Mouse (Mus musculus) A20 (cell line): ENCODE results near the gene Gimap4.
A peak's percentile ranks its signal among the peaks of the same experiment; 100 is the strongest.

Experiments
- DNase-seq: peaks from one replicate; pipeline ENCODE4 v3.0.0-alpha.2; 2011; ENCODE audit warnings: low read depth, low spot score

Gimap4 gene

DNA sequence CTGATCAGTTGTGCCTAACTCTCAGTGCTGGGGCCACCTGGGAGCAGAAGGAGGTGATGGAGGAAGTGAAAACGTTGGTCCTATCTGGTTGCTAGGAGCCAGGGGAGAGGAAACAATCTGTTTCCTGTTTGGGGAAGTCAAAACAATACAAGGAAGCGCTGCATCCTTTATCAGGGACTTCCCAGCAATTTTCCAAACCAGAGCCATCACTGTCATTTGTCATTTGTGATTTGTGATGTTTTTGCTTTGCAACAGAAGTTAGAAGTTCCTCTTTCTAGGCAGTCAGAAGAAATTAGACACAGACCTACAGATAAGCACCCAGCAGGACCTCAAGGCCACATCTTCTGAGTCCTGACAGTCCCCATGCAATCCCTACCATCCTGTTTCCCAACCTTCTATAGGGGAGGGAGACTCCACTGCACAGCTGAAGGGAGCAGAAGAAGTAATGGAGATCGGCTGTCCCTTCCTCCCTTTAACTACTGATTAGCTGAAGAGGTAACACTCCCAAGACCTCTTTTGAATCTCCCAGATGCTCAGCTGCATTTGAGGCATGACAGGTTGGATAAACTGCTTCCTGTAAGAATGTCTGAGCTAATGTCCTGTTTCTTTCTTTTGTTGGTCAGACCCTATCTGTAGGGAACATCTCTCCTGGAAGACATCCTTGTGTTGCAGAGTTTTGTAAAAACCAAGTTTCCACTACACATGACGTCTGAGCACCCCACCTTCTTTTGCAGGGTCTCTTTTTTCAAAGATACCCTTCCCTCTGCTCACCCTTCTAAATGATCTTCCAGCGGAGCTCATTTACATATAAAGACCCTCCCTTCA lies 16.1 kb downstream of the Gimap4 start:
- peak; percentile 78 for DNase-seq

DNA sequence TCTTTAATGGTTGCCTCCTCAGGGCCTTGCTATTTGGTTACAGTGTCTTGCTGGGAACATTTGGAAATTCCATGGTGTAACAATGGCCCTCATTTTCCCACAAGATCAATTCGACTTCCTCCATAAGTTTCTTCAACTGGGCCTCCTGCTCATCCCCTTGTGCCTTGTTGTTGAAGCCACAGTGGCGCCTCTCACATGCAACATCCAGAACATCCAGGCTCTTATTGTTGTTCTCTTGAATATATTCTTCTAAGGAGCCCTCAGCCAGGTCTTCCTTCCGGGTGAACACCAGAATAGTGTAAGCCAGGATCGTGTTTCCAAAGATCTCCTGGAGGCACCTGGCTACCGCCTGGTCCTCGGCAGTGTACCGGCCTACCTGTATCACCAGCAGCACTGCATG lies 17.8 kb downstream of the Gimap4 start:
- no peak for DNase-seq

DNA sequence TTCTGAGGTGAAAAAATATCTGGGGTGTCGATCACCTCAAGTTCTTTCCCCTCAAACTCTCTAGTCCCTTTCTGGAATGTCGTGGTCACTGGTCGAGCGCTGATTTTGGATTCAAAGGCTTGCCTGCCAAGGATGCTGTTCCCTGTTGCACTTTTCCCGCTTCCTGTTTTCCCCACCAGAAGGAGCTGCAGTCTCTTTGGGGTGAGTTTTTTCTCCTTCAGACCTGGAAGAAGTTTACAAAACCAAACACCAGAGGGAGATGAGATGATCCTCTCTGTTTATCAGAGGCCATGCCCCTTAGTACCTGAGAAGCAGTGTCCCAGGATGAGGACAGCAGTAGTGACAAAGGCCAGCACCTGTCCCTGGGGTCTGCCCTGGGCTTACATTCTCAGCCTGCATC lies 18.3 kb downstream of the Gimap4 start:
- no peak for DNase-seq

DNA sequence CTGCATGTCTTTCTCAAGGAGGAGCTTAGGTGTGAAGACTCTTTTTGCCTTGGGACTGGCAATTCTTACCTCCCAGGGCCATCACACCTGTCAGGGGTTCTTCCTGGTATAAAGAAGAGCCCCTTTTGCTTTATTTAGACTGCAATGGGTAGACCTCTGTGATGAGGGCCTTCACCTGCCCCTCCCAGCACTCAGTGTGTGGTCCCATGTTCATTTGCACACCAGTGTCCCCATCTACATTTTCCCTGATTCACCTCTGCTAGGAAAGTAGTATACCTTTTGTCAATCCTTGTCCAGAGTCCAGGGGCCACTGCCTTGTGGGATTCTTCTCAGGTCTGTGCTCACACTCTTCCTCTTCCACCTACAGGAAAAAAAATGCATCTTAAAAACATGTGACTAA lies 19.8 kb downstream of the Gimap4 start:
- DNase-seq: no peak

DNA sequence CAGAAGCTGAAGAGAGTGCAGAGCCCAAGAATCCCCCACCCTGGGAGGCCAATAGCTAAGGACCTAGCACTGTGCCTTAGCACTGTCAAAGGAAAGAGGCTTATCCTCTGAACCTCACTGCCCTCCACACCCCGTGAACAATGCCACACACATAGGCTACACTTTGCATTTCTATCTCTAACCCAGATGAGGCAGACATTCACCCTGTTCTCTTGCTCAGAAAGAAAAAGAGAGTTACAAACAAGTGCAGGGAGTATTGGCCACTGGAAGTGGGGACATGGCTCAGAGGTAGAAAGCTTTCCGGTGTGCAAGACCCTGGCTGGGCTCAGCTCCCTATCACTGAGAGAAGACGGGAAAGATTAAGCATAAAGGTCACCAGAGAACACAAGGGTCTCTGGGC lies 21.8 kb downstream of the Gimap4 start:
- no peak for DNase-seq

DNA sequence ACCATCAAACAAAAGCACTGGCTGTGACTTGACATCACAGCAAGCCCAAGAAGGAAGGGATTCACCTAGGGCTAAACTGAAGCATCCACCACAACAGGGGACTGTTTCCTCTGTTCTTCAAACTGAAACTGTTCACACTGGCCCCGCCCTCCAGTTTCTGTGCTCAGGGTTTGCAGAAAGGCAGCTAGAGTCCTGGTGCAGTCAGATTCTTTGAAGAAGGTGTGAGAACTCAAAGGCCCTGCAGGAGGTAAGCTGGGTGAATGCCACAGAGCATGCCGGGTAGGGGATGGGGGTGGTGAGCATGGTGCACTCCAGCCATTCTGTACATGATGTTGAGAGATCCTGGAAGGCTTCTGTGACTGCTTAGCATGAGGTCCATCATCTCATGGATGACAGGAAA lies 34.1 kb downstream of the Gimap4 start, which contains the start of the genes Gm28053 and Gimap7:
Gene Gm28053 (plus strand): TSS at position 153 of the 400 bp plus-strand sequence.
Gene Gimap7 (plus strand): TSS at position 167 of the 400 bp plus-strand sequence.
- peak; percentile 72 for DNase-seq

DNA sequence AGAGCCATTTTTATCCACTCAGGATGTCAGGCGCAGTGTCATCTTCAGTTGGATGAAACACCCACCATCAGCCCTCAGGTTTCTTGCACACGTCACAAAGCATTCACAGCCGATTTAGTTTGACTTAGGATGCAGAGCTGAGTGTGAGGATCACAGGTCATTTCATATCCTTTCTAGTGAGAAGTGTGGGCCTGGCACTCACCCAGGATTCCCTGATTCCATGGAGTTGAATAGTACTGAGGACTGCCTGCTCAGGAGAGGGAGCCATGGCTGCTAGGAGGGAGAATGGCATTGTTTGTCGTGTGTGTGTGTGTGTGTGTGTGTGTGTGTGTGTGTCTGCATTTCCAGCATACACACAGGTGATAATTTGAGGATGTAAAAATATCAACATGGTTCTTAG lies 36.0 kb downstream of the Gimap4 start:
- DNase-seq: no peak

DNA sequence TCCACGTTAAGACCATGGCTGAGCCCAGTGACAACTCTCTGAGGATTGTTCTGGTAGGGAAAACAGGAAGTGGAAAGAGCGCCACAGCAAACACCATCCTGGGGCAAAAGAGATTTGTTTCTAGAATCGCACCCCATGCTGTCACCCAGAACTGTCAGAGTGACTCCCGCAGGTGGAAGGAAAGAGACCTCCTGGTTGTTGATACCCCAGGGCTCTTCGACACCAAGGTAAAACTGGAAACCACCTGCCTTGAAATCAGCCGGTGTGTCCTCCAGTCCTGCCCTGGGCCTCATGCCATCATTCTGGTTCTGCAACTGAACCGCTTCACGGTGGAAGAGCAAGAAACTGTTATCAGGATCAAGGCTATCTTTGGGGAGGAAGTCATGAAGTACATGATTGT lies 39.1 kb downstream of the Gimap4 start:
- no peak for DNase-seq

DNA sequence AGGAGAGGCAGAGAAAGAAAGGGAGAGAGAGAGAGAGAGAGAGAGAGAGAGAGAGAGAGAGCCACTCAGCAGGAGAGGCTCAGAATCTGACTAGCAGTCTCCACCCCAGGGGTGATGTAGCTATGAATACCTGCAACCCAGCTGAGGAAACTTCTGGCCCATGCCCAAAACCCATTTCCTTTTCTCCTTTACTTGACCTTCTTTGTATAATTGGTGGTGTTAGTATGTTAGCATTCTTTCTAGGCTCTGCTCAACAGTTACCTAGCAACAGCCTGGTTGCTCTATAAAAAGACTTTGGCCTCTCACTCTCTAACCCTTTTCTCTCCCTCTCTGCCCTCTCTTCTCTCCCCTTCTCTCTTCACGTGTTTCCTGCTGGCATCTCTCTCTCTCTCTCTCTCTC lies 41.1 kb downstream of the Gimap4 start:
- peak; percentile 63 for DNase-seq

DNA sequence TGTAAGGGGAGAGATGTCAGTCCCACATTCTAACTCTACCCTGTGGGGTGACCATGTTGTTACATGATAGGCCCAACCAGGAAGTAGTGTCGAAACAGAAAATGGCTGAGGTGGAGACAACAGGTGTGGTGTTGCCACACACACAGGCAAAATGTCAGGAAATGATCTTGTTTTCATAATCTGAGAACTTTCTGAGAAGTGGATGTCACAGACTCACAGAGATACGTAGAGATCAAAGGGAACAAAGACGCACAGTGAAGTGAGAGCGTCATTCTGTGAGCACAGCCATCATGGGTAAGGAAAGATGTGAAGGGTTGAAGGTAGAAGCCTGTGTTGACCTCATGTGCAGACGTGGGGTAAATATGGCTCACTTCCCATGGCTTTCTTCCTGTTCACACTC lies 43.4 kb downstream of the Gimap4 start:
- DNase-seq: no peak

DNA sequence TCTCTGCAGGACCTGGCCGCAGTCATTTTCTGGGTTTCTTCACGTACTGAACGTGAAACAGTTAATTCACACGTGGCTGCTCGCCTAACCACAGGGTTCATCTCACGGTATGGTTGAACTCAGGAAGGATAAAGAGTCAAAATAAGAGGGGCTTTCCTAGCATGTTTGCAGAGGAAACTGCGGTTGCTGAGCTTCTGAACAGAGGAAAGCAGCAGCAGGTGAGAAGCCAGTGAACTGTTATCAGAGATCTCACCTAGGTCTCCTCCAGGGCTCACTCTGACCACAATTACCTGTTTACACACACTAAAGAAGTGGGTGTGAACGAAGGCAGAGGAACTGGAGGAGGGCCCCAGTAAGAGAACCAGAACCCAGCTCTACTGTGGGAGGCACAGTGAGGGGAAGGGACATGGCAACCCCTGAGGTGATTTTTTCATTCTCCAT lies 48.5 kb downstream of the Gimap4 start:
- peak; percentile 92 for DNase-seq

DNA sequence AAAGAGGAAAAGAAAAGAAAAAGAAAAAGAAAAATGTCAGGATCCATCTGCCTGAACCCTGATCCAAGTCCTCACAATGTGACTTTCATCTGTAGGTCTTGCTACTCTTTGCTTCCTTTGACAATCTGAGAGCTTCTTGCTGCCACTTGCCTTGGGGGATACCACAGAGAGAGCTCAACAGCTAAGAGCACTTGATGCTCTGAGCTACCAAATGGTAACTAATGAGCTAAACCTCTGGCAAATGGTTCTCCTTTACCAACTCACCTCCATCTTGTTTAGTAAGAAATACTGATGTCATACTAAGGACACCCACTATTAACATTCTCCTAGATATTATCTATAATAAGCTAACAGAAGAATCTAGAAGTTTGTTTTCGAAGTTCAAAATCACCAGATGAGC lies 49.3 kb downstream of the Gimap4 start:
- DNase-seq: no peak

DNA sequence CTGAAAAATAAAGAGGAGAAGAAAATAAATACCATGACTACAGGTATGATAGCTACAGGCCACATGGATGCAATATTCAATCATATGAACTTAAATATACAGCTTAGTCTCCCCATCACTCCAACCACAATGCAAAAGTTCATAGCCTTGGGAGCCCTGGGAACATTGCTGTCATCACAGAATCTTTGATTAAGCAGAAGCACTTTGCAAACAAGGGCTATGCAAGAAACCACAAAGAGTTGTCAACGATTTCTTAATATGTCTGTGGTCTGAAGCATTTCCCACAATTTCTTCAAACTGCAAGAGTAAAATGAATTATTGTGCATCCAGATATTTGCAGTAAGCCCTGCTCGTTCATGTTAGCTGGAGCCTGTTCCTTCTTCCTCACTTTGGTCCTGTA lies 52.7 kb downstream of the Gimap4 start:
- no peak for DNase-seq

DNA sequence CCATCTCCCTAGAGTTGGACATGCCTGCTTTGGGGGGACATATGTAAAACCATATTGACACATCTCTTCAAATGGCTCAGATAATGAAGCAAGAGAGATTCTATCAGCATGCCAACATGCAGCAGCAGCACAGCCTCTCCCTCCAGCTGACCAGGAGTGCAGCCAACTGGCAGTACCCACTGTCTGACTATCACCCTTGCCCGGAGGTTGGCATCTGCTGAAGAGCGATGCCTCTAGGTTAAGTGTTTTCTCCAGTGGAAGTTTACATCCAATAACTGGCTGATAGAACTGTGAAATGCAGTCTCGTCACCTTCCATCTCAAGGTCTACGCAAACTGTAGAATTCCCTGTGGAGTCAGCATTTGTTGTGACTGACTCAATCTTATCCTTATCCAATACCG lies 53.3 kb downstream of the Gimap4 start:
- no peak for DNase-seq

DNA sequence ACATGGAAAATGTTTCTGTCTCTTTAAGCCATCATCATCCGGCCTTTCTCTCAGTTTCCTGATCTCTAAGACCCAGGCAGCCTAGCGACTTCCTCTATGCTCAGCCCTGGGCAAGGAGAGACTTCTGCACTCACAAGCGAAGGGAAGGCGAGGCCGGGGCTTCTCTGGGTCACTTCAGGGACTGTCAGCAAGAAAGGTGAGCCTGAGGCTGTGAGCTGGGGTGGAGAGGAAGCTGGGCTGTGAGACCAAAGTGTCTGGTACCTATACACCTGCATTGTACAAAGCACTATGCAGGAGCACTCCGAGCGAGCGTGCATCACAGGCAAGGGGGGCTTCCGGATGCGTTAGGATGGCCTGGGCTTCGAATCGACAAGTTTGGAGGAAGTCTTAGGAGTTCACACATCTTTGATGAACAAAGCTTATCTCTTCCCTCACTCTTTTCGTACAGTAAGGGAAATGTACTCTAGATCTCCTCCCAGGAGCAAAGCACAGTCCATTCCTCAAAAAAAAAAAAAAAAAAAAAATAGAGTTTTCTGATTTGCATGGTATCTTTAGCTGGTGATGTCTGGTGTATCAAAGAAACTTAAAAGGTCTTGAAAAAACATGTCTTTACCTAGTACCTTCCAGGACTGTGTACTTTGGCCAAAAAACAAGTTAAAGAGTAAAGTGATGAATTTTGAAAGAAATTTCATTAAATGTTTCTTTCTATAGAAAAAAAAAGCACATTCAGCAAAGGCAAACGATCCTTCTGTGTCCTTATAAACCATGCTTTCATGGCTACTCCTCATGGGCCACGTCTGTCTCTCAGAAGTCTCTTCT lies 54.8 kb downstream of the Gimap4 start, which contains the start of gene Gimap1:
Gene Gimap1 (plus strand): TSS at position 94 of the 819 bp plus-strand sequence.
- DNase-seq: peak; percentile 88

DNA sequence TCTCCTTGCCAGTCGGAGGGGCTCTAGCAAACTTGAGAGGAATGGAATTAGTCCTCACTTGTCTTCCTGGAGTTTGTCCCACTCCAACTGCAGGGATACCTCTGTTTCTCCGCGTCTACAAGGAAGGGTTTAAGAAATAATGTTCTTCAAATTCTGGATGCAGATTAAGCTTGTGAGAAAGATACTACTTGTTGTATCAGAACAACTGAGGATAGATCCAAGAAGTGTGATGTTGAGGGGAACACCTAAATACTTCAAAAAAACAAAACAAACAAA lies 55.4 kb downstream of the Gimap4 start:
- no peak for DNase-seq

DNA sequence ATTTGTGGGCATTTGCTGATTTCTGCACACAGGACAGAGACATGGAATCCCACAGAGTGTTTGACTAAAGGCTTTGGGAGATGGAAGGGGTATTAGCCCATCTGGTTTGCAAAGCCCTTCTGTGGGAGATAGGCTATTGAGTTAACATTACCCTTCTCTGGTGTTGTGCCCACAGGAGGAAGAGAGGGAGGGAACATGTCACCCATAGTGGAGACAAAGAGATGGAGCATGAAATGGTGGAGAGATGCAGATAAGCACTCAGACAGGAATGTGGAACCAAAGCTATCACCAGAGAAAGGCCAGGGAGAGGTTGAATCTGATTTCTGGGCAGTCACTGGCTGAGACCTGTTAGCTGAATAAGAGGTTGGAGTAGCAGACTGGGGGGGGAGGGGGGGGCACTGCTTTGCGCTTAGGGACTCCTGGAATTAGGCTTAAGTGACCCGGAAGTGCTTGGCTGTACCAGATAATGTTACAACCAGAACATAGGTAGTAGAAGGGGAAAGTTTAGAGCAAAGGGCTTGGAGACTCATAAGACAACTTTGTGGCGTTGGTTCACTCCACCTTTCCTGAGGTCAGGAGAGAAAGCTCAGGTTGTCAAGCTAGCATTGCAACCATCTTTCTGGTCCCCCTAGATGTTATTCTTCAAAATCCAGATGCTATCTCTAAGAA lies 56.3 kb downstream of the Gimap4 start:
- no peak for DNase-seq

DNA sequence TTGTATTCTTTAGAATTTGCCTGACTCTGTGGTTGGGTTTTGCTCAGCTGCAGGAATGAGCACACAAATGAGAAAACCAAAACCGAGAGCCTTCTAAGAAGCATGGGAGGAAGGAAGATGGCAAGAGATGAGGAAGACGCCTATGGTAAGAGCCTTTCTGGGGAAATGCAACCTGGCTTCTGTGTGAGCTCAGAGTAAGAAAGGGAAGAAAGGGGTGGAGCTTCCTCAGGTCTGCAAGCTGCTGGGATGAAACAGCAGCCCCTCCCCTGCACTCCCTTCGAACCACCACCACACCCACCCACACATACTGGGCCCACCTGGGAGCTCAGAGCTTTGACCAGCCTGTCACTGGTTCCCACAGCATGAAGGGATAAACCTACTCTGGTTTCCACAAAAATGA lies 56.9 kb downstream of the Gimap4 start:
- DNase-seq: no peak
